Mouse (Mus musculus) lung, adult 2 months (tissue): ENCODE measurements around the gene Col1a2.

Source experiments
- CTCF ChIP-seq: fragments of 200-500 bp; IDR thresholded peaks from 2 replicates; pipeline ENCODE4 v1.5.1; 2011; ENCODE audit warnings: mild to moderate bottlenecking, low read length, control low read depth; ENCODE audit not compliant: insufficient read depth
- POLR2A ChIP-seq: fragments of 200-500 bp; IDR thresholded peaks from 2 replicates; pipeline ENCODE4 v1.6.1; 2011; ENCODE audit warnings: low read depth, mild to moderate bottlenecking, control low read depth, low read length, borderline replicate concordance; ENCODE audit errors: extremely low read depth

DNA sequence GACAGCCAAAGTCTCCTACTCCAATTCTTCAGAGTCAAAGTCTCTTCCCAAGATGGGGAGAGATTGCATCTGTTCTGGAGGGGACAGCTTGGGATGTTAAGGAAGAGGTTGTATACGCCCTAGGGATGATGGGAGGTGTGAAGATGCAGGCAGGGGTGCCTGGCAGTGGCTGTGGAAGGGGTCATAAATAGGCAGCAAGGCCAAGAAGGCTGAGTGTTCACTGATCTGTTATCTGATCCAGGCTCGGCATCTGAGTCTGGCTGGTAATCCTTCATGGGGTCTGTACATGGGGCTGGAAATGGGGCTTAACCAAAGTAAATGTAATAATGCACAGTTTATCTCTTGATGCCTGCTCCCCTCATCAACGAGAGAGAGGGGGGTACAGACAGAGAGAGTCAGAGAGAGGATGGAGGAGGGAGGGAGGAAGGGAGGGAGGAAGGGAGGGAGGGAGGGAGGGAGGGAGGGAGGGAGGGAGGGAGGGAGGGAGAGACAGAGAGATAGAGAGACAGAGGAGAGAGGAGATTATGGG lies at the start of gene Col1a2:
- TF ChIP-seq CTCF, result no peak
- TF ChIP-seq POLR2A, result no peak
